Mouse (Mus musculus): ENCODE results near the gene Specc1.

DNA sequence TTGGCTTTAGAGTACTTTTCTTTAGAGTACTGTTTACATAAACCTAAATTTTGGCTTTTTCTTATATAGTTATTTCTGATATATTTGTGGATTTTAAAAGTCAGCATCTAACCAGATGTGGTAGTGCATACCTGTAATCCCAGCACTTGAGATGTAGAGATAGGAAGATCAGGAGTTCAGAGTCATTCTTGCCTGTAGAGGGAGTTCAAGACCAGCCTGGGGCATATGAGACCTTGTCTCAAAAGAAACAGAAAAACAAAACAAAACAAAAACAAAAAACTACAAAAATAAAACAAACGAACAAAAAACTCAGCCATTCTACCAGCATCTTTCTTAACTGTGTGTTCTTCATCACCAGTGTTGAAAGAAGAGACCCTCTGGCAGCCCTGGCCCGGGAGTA, 204.9 kb downstream of the Specc1 start:
- TF ChIP-seq POLR2AphosphoS2 (IDR thresholded peaks at IDR 0.05; ENCODE audit: insufficient read length, low read depth) = no peak
- TF ChIP-seq POLR2A (IDR thresholded peaks at IDR 0.05; ENCODE audit: insufficient read length, low read depth) = no peak
- no peak for TF ChIP-seq SRF (IDR thresholded peaks at IDR 0.05; ENCODE audit: control insufficient read depth, insufficient read length, low read depth)
- no peak for TF ChIP-seq MYOG (IDR thresholded peaks at IDR 0.05; ENCODE audit: control insufficient read depth in 1 of 3, insufficient read depth in 1 of 3, insufficient read length in 2 of 3, low read depth in 2 of 3)
- no peak for TF ChIP-seq MAX (IDR thresholded peaks at IDR 0.05; ENCODE audit: low read depth)

Data from myocyte (in vitro differentiated cells).